Mouse (Mus musculus) liver, embryonic 11.5 days (tissue): Measurements from ENCODE around the gene Mcts2. TPM values are rescaled to one million over a fixed set of nuclear protein-coding genes. Genes with fewer than 3 reads are reported as not detected.

Experiments used
- ATAC-seq: fragments of 200-750 bp; cut with Nextera tagmentation; replicated peaks from 2 replicates; pipeline ENCODE4 v1.8.0; 2017; ENCODE audit warnings: moderate number of reproducible peaks, mild to moderate bottlenecking, moderate TSS enrichment, moderate library complexity; ENCODE audit not compliant: low FRiP score
- DNase-seq: peaks from one replicate; pipeline ENCODE4 v3.0.0-alpha.2; 2017; ENCODE audit warnings: low spot score
- H3K27ac ChIP-seq: fragments of 300-500 bp; sonication (generic); 2 replicates; pipeline ENCODE4 v1.5.1; 2014; ENCODE audit warnings: mild to moderate bottlenecking, low read depth, low read length, control low read depth
- H3K27me3 ChIP-seq: fragments of 300-500 bp; sonication (generic); replicated peaks from 2 replicates; pipeline ENCODE4 v1.6.1; 2014; ENCODE audit warnings: low read length, mixed read lengths; ENCODE audit not compliant: control insufficient read depth, insufficient read depth
- H3K36me3 ChIP-seq: fragments of 300-500 bp; sonication (generic); 2 replicates; pipeline ENCODE4 v1.6.1; 2014; ENCODE audit warnings: mild to moderate bottlenecking, low read length, moderate library complexity, mixed read lengths; ENCODE audit not compliant: control insufficient read depth, insufficient read depth
- H3K4me1 ChIP-seq: fragments of 300-500 bp; sonication (generic); replicated peaks from 2 replicates; pipeline ENCODE4 v1.6.1; 2014; ENCODE audit warnings: low read length, mixed read lengths; ENCODE audit not compliant: control insufficient read depth, insufficient read depth
- H3K4me2 ChIP-seq: fragments of 300-500 bp; sonication (generic); 2 replicates; pipeline ENCODE4 v1.6.1; 2014; ENCODE audit warnings: mild to moderate bottlenecking, control low read depth, moderate library complexity
- H3K4me3 ChIP-seq: fragments of 300-500 bp; sonication (generic); 2 replicates; pipeline ENCODE4 v1.5.1; 2014; ENCODE audit warnings: low read depth, low read length, control low read depth
- H3K9ac ChIP-seq: fragments of 300-500 bp; sonication (generic); 2 replicates; pipeline ENCODE4 v1.6.1; 2014; ENCODE audit warnings: low read depth, low read length, control low read depth
- H3K9me3 ChIP-seq: fragments of 300-500 bp; sonication (generic); 2 replicates; pipeline ENCODE4 v1.6.1; 2016; ENCODE audit warnings: low read length, inconsistent platforms, mixed read lengths; ENCODE audit not compliant: control insufficient read depth
- WGBS: fragments of 180-500 bp; shearing (Covaris S2); extraction: QIAGEN DNeasy Blood & Tissue Kit; methylation state at CpG from one replicate; pipeline ENCODE4 v1.1.7; 2014; 5-methylcytosine and 5-hydroxymethylcytosine counted together
- polyA plus RNA-seq: library from polyadenylated mRNA; unstranded; fragments of >200 nt; fragmentation: Nextera tagmentation; extraction: Ambion mirVana; gene quantifications from 2 replicates; pipeline ENCODE4 v1.2.1, GENCODE M21; 2014

The Mcts2 gene
- polyA plus RNA-seq, 1 experiment from 2014 or later = 31.5 TPM

- Histone ChIP-seq H3K9me3 (no peaks in the 10 kb centered on the region), H3K4me3 (peak overlapping the region; percentile 78), H3K9ac (peak overlapping the region; percentile 38), H3K27ac (peak overlapping the region; percentile 73), H3K36me3 (no peaks in the 10 kb centered on the region), H3K4me2 (peak overlapping the region; percentile 95), H3K27me3 (no peaks in the 10 kb centered on the region), H3K4me1 (peaks cover 46% of the 10 kb centered on the region)
- DNase-seq (peak; percentile 91), ATAC-seq (peak; percentile 48)
- WGBS = 0% methylated on average over 28 of the region's 28 CpGs
Observed at GRCm38 (mm10) chr2:152734984-152735383, 48.1 kb downstream of the Mcts2 start.

DNA sequence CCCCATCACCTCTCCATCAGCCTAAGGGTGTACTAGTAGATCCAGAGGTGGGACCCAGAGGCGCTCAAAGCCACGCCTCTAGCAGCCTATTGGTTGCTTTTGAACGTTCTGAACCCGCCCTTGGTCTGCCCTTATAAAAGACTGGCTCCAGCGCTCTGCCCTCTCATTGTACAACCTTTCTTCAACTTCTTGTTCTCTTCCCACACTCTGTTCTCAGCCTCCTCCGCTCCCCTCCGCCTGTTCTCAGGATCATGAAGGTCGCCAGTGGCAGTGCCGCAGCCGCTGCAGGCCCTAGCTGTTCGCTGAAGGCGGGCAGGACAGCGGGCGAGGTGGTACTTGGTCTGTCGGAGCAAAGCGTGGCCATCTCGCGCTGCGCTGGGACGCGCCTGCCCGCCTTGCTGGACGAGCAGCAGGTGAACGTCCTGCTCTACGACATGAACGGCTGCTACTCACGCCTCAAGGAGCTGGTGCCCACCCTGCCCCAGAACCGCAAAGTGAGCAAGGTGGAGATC, 49.3 kb downstream of the Mcts2 start, which contains the start of gene Id1:
Id1 (plus strand) TSS at position 162 of the 512 bp plus-strand sequence.
- ATAC-seq (peak; percentile 76), DNase-seq (peak; percentile 94)
- Histone ChIP-seq H3K27me3 (no peaks in the 10 kb centered on the region), H3K4me1 (peaks cover 55% of the 10 kb centered on the region), H3K9ac (peak within 1 kb of the TSS; percentile 87), H3K4me3 (peak within 1 kb of the TSS; percentile 78), H3K9me3 (no peaks in the 10 kb centered on the region), H3K27ac (peak within 1 kb of the TSS; percentile 93), H3K36me3 (no peaks in the 10 kb centered on the region), H3K4me2 (peak within 1 kb of the TSS; percentile 95)
- WGBS = under 1% methylated on average over 28 of the region's 28 CpGs

- ATAC-seq (no peak), DNase-seq (peak; percentile 73)
- H3K9ac ChIP-seq = peak overlapping the region; percentile 87
- under 1% methylated on average over 22 of the region's 22 CpGs for WGBS
- no peaks in the 10 kb centered on the region for H3K36me3 ChIP-seq
- H3K9me3 ChIP-seq = no peaks in the 10 kb centered on the region
- H3K27me3 ChIP-seq = no peaks in the 10 kb centered on the region
- peak overlapping the region; percentile 95 for H3K4me2 ChIP-seq
- peak overlapping the region; percentile 78 for H3K4me3 ChIP-seq
- peak overlapping the region; percentile 93 for H3K27ac ChIP-seq
- peaks cover 61% of the 10 kb centered on the region for H3K4me1 ChIP-seq
Observed at GRCm38 (mm10) chr2:152736748-152737147, 49.9 kb downstream of the Mcts2 start.

Other genes with a start within 250 kb of the Mcts2 start
- gene Defb23, start 222.4 kb upstream of the Mcts2 start, polyA plus RNA-seq = not detected in 2 replicates
- gene Defb20, start 210.0 kb upstream of the Mcts2 start, polyA plus RNA-seq = not detected in 2 replicates
- not detected in 2 replicates for gene Defb22, start 196.9 kb upstream of the Mcts2 start, polyA plus RNA-seq
- not detected in 2 replicates for gene Defb26, start 175.3 kb upstream of the Mcts2 start, polyA plus RNA-seq
- not detected in 2 replicates for gene Defb28, start 168.8 kb upstream of the Mcts2 start, polyA plus RNA-seq
- not detected in 2 replicates for gene Defb29, start 146.9 kb upstream of the Mcts2 start, polyA plus RNA-seq
- gene Gm17416, start 117.7 kb upstream of the Mcts2 start, polyA plus RNA-seq = not detected in 2 replicates
- not detected in 2 replicates for gene Defb21, start 114.3 kb upstream of the Mcts2 start, polyA plus RNA-seq
- not detected in 2 replicates for gene Defb19, start 106.7 kb upstream of the Mcts2 start, polyA plus RNA-seq
- gene Defb45, start 87.6 kb upstream of the Mcts2 start, polyA plus RNA-seq = not detected in 2 replicates
- gene Defb36, start 82.7 kb upstream of the Mcts2 start, polyA plus RNA-seq = not detected in 2 replicates
- not detected in 2 replicates for gene Defb25, start 64.0 kb upstream of the Mcts2 start, polyA plus RNA-seq
- 1.2 and 1.6 TPM in 2 replicates for gene Rem1, start 60.1 kb upstream of the Mcts2 start, polyA plus RNA-seq
- 88.6 and 92.1 TPM in 2 replicates for gene H13, start 17.6 kb upstream of the Mcts2 start, polyA plus RNA-seq
- gene Id1, start 49.2 kb downstream of the Mcts2 start, polyA plus RNA-seq = 52.7 and 56.3 TPM in 2 replicates
- 6.7 and 8.5 TPM in 2 replicates for gene Cox4i2, start 67.1 kb downstream of the Mcts2 start, polyA plus RNA-seq
- gene Bcl2l1, start 144.7 kb downstream of the Mcts2 start, polyA plus RNA-seq = 61.7 and 69.3 TPM in 2 replicates
- gene Tpx2, start 160.9 kb downstream of the Mcts2 start, polyA plus RNA-seq = 107 and 118 TPM in 2 replicates
- not detected in 2 replicates for gene Mylk2, start 224.3 kb downstream of the Mcts2 start, polyA plus RNA-seq
- gene Foxs1, start 246.2 kb downstream of the Mcts2 start, polyA plus RNA-seq = 0.21 and 0.36 TPM in 2 replicates